Mouse (Mus musculus): Measurements from ENCODE around the gene Tuba8. TPM values are rescaled to one million over a fixed set of nuclear protein-coding genes. Genes with fewer than 3 reads are reported as not detected.

Tuba8 gene
- polyA plus RNA-seq, 1 experiment: 2.3 TPM

DNA sequence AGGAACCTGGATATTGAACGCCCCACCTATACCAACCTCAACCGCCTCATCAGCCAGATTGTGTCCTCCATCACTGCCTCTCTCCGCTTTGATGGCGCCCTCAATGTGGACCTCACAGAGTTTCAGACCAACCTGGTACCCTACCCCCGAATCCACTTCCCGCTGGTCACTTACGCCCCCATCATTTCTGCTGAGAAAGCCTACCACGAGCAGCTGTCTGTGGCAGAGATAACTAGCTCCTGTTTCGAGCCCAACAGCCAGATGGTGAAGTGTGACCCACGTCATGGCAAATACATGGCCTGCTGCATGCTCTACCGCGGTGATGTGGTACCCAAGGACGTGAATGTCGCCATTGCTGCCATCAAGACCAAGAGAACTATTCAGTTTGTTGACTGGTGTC is 12.5 kb downstream of the Tuba8 start:
- Histone ChIP-seq H3K36me3 (ENCODE audit: control insufficient read depth, insufficient read depth, low read length, poor library complexity, severe bottlenecking) (no peaks in the 10 kb centered on the region), H3K27ac (ENCODE audit: insufficient read depth, low read length) (no peak overlapping the region), H3K9me3 (replicated peaks; ENCODE audit: control insufficient read depth, insufficient read depth, low read length, poor library complexity, severe bottlenecking) (no peaks in the 10 kb centered on the region), H3K27me3 (ENCODE audit: control insufficient read depth, insufficient read depth, low read length, poor library complexity, severe bottlenecking) (no peaks in the 10 kb centered on the region), H3K4me3 (ENCODE audit: low read depth, low read length) (no peak overlapping the region), H3K9ac (ENCODE audit: low read depth, poor library complexity, severe bottlenecking) (no peak overlapping the region), H3K4me1 (ENCODE audit: control insufficient read depth, insufficient read depth, low read length) (no peaks in the 10 kb centered on the region)
- TF ChIP-seq POLR2A (IDR thresholded peaks at IDR 0.05; ENCODE audit: insufficient read depth, low read length) (no peak), EP300 (IDR thresholded peaks at IDR 0.05; ENCODE audit: insufficient read depth, low read depth, low read length) (no peak), CTCF (IDR thresholded peaks at IDR 0.05; ENCODE audit: low read depth, low read length) (no peak)

DNA sequence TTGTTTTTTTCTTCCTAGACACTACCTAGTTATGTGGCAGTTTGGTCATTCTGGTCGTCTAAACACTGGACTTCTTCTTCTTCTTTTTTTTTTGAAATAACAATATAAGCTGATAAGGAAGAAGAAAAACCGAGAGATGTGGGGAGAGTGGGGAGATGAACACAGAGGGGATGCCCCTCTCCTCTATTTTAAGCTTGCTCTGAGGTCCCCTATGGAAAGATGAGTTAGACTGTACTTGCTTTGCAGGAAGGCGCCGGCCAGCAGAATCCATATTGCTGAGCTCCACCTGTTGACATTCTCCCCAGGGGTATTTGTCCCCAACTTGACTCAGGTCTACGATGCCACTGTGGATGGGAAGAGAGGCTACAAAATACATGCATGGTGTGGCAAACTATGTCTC is 13.6 kb downstream of the Tuba8 start:
- Histone ChIP-seq H3K9me3 (replicated peaks; ENCODE audit: control insufficient read depth, insufficient read depth, low read length, poor library complexity, severe bottlenecking) (no peaks in the 10 kb centered on the region), H3K4me3 (ENCODE audit: low read depth, low read length) (no peak overlapping the region), H3K4me1 (ENCODE audit: control insufficient read depth, insufficient read depth, low read length) (no peaks in the 10 kb centered on the region), H3K27me3 (ENCODE audit: control insufficient read depth, insufficient read depth, low read length, poor library complexity, severe bottlenecking) (no peaks in the 10 kb centered on the region), H3K9ac (ENCODE audit: low read depth, poor library complexity, severe bottlenecking) (no peak overlapping the region), H3K36me3 (ENCODE audit: control insufficient read depth, insufficient read depth, low read length, poor library complexity, severe bottlenecking) (no peaks in the 10 kb centered on the region), H3K27ac (ENCODE audit: insufficient read depth, low read length) (no peak overlapping the region)
- TF ChIP-seq CTCF (IDR thresholded peaks at IDR 0.05; ENCODE audit: low read depth, low read length): no peak
- TF ChIP-seq EP300 (IDR thresholded peaks at IDR 0.05; ENCODE audit: insufficient read depth, low read depth, low read length): no peak
- TF ChIP-seq POLR2A (IDR thresholded peaks at IDR 0.05; ENCODE audit: insufficient read depth, low read length): no peak

DNA sequence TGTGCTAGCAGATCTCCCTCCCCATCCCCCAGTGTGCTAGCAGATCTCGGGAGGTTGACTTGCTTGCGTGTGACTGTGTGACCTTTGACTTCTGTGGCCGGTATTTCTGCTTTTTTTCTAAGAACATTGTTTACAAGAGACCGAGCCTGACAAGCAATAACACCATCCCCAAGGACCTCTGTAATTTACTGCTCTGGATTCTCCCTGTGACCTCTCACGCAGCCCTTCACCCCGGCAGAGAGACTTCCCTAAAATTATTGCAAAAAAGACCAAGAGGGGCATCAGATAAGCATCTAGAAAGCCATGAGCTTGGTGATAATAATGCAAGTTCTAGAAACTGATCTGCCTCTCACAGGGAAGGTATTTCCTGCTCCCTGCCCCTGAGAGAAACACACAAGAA is 14.5 kb downstream of the Tuba8 start:
- no peak overlapping the region for H3K27ac ChIP-seq (ENCODE audit: insufficient read depth, low read length)
- no peak overlapping the region for H3K9ac ChIP-seq (ENCODE audit: low read depth, poor library complexity, severe bottlenecking)
- no peaks in the 10 kb centered on the region for H3K4me1 ChIP-seq (ENCODE audit: control insufficient read depth, insufficient read depth, low read length)
- no peaks in the 10 kb centered on the region for H3K27me3 ChIP-seq (ENCODE audit: control insufficient read depth, insufficient read depth, low read length, poor library complexity, severe bottlenecking)
- no peak overlapping the region for H3K4me3 ChIP-seq (ENCODE audit: low read depth, low read length)
- TF ChIP-seq POLR2A (IDR thresholded peaks at IDR 0.05; ENCODE audit: insufficient read depth, low read length) (no peak), EP300 (IDR thresholded peaks at IDR 0.05; ENCODE audit: insufficient read depth, low read depth, low read length) (no peak), CTCF (IDR thresholded peaks at IDR 0.05; ENCODE audit: low read depth, low read length) (no peak)
- H3K36me3 ChIP-seq (ENCODE audit: control insufficient read depth, insufficient read depth, low read length, poor library complexity, severe bottlenecking): no peaks in the 10 kb centered on the region
- no peaks in the 10 kb centered on the region for H3K9me3 ChIP-seq (replicated peaks; ENCODE audit: control insufficient read depth, insufficient read depth, low read length, poor library complexity, severe bottlenecking)

DNA sequence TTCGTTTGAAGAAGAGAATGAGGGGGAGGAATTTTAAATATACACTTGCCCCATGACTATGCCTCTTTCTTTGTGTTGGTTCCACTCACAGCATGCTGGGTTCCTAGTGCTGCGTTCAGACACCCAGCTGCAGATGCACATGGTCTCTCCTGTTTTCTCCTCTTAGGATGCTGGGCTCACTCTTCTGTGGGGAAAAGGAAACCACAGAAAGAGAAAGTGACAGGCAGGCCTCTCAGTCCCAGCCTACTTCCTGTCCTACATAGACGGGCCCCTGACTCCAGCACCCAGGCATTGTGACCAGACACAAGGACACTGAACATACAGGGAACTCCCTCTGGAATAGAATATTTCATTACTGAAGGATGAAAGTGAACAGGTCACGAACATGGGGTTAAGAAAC is 15.5 kb downstream of the Tuba8 start:
- no peak overlapping the region for H3K9ac ChIP-seq (ENCODE audit: low read depth, poor library complexity, severe bottlenecking)
- H3K4me1 ChIP-seq (ENCODE audit: control insufficient read depth, insufficient read depth, low read length): no peaks in the 10 kb centered on the region
- H3K36me3 ChIP-seq (ENCODE audit: control insufficient read depth, insufficient read depth, low read length, poor library complexity, severe bottlenecking): no peaks in the 10 kb centered on the region
- no peak for TF ChIP-seq CTCF (IDR thresholded peaks at IDR 0.05; ENCODE audit: low read depth, low read length)
- no peak for TF ChIP-seq EP300 (IDR thresholded peaks at IDR 0.05; ENCODE audit: insufficient read depth, low read depth, low read length)
- no peak for TF ChIP-seq POLR2A (IDR thresholded peaks at IDR 0.05; ENCODE audit: insufficient read depth, low read length)
- no peaks in the 10 kb centered on the region for H3K9me3 ChIP-seq (replicated peaks; ENCODE audit: control insufficient read depth, insufficient read depth, low read length, poor library complexity, severe bottlenecking)
- no peaks in the 10 kb centered on the region for H3K27me3 ChIP-seq (ENCODE audit: control insufficient read depth, insufficient read depth, low read length, poor library complexity, severe bottlenecking)
- no peak overlapping the region for H3K27ac ChIP-seq (ENCODE audit: insufficient read depth, low read length)
- no peak overlapping the region for H3K4me3 ChIP-seq (ENCODE audit: low read depth, low read length)

DNA sequence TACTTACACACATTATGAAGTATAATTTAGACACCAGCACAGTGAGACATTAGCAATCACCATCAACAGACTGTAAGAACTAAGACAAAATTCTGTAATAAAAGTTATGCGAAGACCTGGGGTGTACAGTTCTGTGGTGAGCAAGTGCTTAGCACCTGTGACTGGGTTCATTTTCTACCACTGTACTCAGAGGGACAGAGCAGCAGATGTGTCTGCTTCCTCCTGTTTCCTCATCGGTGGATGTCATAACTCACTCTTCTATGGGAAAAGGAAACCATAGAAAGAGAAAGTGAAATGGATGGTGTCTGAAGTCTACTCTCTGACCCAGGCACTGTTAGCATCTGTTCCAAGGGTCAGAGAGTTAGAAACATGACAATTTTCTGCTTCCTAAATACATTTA is 16.2 kb downstream of the Tuba8 start:
- TF ChIP-seq POLR2A (IDR thresholded peaks at IDR 0.05; ENCODE audit: insufficient read depth, low read length) (no peak), CTCF (IDR thresholded peaks at IDR 0.05; ENCODE audit: low read depth, low read length) (no peak), EP300 (IDR thresholded peaks at IDR 0.05; ENCODE audit: insufficient read depth, low read depth, low read length) (no peak)
- Histone ChIP-seq H3K9ac (ENCODE audit: low read depth, poor library complexity, severe bottlenecking) (no peak overlapping the region), H3K9me3 (replicated peaks; ENCODE audit: control insufficient read depth, insufficient read depth, low read length, poor library complexity, severe bottlenecking) (no peaks in the 10 kb centered on the region), H3K27me3 (ENCODE audit: control insufficient read depth, insufficient read depth, low read length, poor library complexity, severe bottlenecking) (no peaks in the 10 kb centered on the region), H3K36me3 (ENCODE audit: control insufficient read depth, insufficient read depth, low read length, poor library complexity, severe bottlenecking) (no peaks in the 10 kb centered on the region), H3K4me3 (ENCODE audit: low read depth, low read length) (no peak overlapping the region), H3K27ac (ENCODE audit: insufficient read depth, low read length) (no peak overlapping the region), H3K4me1 (ENCODE audit: control insufficient read depth, insufficient read depth, low read length) (no peaks in the 10 kb centered on the region)

DNA sequence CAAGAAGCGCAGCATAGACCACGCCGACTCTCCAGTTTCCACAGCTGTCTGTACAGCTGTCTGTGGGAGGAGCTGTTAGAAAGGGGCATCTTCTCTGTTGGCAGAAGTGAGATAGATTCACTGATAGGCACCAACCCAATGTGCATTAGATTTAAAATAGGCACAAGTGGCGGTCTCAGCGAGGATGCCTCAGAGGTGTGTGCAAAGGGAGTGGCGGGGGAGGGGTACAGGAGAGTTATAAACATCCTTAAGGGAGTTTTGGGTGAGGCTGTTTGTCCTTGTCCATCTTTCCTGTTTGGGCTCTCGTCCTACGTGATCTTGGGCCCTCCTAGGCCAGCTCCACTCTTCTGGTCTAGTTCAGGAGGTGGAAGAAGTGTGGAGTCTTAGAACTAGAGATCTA is 17.9 kb downstream of the Tuba8 start:
- H3K9ac ChIP-seq (ENCODE audit: low read depth, poor library complexity, severe bottlenecking): no peak overlapping the region

More for the DNA sequence above, 17.9 kb downstream of the Tuba8 start:
- no peaks in the 10 kb centered on the region for H3K27me3 ChIP-seq (ENCODE audit: control insufficient read depth, insufficient read depth, low read length, poor library complexity, severe bottlenecking)
- no peaks in the 10 kb centered on the region for H3K4me1 ChIP-seq (ENCODE audit: control insufficient read depth, insufficient read depth, low read length)
- H3K36me3 ChIP-seq (ENCODE audit: control insufficient read depth, insufficient read depth, low read length, poor library complexity, severe bottlenecking): no peaks in the 10 kb centered on the region
- H3K27ac ChIP-seq (ENCODE audit: insufficient read depth, low read length): no peak overlapping the region
- H3K9me3 ChIP-seq (replicated peaks; ENCODE audit: control insufficient read depth, insufficient read depth, low read length, poor library complexity, severe bottlenecking): no peaks in the 10 kb centered on the region
- TF ChIP-seq CTCF (IDR thresholded peaks at IDR 0.05; ENCODE audit: low read depth, low read length): no peak
- no peak for TF ChIP-seq EP300 (IDR thresholded peaks at IDR 0.05; ENCODE audit: insufficient read depth, low read depth, low read length)
- no peak for TF ChIP-seq POLR2A (IDR thresholded peaks at IDR 0.05; ENCODE audit: insufficient read depth, low read length)
- no peak overlapping the region for H3K4me3 ChIP-seq (ENCODE audit: low read depth, low read length)

Data from ES-Bruce4 (cell line).